Mouse (Mus musculus): ENCODE measurements around the gene Vangl2. TPM values are rescaled to one million over a fixed set of nuclear protein-coding genes. Genes with fewer than 3 reads are reported as not detected.

Gene Vangl2
- polyA plus RNA-seq, 1 experiment from 2014 or later, result 2.3 TPM

DNA sequence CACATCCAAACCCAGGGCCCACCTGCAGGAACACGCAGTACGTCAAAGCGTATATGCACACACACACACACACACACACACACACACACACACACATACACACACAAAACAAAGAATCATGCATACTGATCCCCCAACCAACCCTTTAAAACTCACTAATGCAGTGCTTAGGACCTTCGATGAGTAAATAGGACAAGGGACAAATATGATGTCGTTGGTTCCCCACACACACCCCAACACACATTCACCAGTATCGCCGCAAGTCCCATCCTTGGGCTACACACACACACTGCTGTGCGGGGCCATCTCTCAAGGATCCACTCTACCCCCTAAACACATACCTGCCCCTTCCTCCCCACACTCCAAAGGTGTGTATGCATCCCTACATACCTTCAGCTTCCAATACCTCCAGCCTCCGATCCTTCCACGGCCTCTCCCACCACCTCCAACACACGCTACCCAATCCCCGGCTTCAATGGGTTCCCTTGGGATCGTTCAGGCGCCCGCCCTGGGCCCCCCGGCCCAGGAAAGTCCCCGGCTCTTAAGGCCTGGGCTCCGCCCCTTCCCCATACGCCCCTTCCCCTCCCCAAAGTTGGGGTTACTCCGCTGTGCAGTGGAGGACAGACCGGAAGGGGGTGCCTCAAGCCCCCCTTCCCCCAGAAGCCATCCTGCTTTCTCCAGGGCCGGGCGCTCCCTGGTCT is 1.9 kb downstream of the Vangl2 start:
- Histone ChIP-seq H3K9ac (peak overlapping the region; percentile 66), H3K9me3 (replicated peaks) (no peaks in the 10 kb centered on the region), H3K36me3 (no peaks in the 10 kb centered on the region), H3K4me3 (peak overlapping the region; percentile 68), H3K27ac (no peak overlapping the region; the same call in 1 of the 2 replicates), H3K27me3 (replicated peaks) (peaks cover 19% of the 10 kb centered on the region), H3K4me1 (peaks cover 19% of the 10 kb centered on the region), H3K4me2 (peak overlapping the region; percentile 90)
- WGBS (ENCODE audit: insufficient replicate concordance), result 10% methylated on average over 23 of the region's 23 CpGs
- ATAC-seq, result peak; percentile 43

DNA sequence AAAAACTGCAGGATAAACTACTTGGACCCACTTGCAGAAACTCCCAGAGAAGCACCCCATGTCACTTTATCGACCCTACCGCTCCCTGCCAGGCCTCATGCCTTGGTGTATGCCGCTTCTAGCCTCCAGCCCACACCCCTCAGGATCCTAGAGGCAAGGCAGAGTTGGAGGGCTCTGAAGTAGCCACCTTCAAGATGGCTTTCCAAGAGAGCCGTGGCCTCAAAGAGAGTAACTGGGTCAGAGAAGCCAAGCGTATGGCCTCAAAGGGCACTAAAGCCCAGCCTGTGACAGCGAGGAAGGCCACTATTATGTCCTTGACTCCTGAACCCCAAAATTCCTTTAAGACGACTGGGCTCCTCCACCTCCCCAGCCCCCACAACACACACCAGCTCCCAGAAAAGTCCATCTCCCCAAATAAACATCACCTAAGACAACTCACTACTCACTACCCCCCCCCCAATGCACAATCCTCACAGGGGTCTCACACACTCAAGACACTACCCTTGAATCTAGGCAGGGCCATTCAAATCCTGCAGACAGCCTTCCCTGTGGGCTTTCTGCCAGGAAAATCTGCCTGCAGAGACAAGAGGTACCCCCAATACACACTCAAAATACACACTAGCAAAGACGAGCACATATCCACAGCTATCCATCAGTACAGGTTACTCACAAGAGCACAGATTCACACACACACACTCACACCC is 2.9 kb downstream of the Vangl2 start:
- H3K9ac ChIP-seq, result no peak overlapping the region
- H3K9me3 ChIP-seq (replicated peaks), result no peaks in the 10 kb centered on the region
- no peak overlapping the region for H3K4me3 ChIP-seq

DNA sequence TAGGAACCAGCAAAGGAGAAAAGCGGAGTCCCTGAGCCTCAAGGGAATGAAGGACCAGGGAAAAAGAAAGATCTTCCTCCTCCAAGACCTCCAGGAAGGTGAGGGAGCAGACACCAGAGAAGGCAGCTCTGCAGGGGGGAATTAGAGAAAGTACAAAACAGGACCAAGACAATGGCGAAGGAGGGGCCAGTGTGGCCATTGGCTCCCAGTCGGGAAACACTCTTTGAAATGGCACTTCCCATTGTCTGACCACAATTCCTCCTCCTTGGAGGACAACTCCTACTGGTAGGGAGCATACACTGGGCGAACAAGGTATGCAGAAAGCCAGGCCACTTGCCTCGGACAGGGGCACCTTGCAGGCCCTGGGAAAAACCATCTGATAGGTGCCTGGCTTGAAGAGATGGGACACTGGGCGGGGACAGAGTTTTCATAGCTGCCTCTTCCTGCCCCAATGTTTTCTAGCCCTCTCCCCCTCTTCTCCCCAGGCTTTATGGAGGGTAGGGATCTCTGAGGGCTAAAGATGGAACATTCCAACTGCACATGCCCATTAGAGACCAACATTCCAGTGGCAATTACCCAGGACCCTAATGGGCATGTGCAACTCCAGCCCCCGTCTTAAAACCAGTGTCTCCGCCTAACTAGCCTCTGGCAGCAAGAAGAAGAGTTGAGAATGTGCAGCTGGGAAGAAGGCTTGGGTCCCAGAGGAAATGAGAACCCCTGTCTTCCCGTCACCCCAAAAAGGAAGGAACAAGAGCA is 3.9 kb downstream of the Vangl2 start:
- no peak for ATAC-seq
- Histone ChIP-seq H3K9ac (no peak overlapping the region), H3K4me1 (peaks cover 19% of the 10 kb centered on the region), H3K27ac (no peak overlapping the region), H3K9me3 (replicated peaks) (no peaks in the 10 kb centered on the region), H3K4me3 (no peak overlapping the region), H3K27me3 (replicated peaks) (peaks cover 19% of the 10 kb centered on the region), H3K36me3 (no peaks in the 10 kb centered on the region), H3K4me2 (no peak overlapping the region)
- 53% methylated on average over 9 of the region's 9 CpGs for WGBS (ENCODE audit: insufficient replicate concordance)

More for the DNA sequence above, 2.9 kb downstream of the Vangl2 start:
- Histone ChIP-seq H3K27ac (no peak overlapping the region), H3K4me2 (0 out of 2 replicates have a peak overlapping the region, but pooled peaks have one; percentile 90), H3K27me3 (replicated peaks) (peaks cover 19% of the 10 kb centered on the region), H3K36me3 (no peaks in the 10 kb centered on the region), H3K4me1 (peaks cover 19% of the 10 kb centered on the region)
- WGBS (ENCODE audit: insufficient replicate concordance), result 65% methylated on average over 8 of the region's 8 CpGs
- no peak for ATAC-seq

DNA sequence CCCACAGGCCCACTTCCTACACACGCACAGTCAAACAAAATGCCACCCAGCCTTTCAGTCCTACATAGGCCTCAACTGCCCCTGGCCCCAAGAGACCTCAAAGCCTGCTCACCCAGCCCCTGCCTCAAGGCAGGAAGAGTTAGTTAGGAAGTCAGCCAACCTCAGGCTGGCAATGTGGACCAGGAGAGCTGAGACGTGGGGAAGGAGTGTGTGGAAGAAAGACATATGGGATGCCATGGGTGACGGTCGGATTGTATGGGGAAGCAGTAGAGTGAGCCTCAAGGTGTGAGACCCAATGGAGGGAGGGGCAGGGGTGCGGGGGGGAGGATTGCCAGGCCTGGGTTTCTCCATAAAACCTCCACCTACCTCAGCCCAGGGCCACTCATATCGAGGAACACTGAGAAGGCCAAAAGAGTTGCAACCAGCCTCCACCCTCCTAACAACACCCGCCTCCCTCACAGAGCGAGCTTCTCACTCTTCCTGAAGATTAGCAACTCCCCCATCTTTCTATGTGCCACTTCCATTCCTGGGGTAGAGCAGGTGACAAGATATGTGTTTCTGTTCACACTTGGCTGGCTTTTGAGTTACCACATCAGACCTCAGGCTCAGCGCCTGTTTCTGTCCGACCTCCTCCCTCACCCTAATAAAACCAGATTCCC is 8.3 kb downstream of the Vangl2 start:
- WGBS (ENCODE audit: insufficient replicate concordance), result 70% methylated on average over 10 of the region's 10 CpGs
- Histone ChIP-seq H3K27me3 (replicated peaks) (no peaks in the 10 kb centered on the region), H3K4me1 (peaks cover 6% of the 10 kb centered on the region), H3K9me3 (replicated peaks) (no peaks in the 10 kb centered on the region), H3K4me2 (no peak overlapping the region), H3K9ac (no peak overlapping the region), H3K27ac (no peak overlapping the region), H3K36me3 (no peaks in the 10 kb centered on the region), H3K4me3 (no peak overlapping the region)
- no peak for ATAC-seq

DNA sequence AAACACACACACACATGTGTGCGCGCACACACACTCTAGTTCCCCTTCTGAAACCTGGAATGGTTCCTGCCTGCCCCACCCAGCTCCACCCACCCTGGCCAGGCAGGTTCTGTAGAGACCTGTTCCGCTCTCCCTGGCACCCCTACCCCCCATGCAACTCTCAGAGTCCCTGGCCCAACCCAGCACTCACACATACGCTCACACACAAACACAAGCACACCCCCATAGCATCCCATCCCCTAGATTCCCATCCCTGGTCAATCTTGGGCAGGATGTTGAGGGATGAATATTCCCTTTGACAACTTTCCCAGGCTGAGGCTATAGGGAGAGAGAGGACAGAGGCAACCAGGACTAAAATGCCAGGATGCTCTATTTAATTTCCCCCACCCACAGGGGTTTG is 8.9 kb downstream of the Vangl2 start:
- Histone ChIP-seq H3K27me3 (replicated peaks) (no peaks in the 10 kb centered on the region), H3K4me2 (no peak overlapping the region), H3K36me3 (no peaks in the 10 kb centered on the region), H3K9me3 (replicated peaks) (no peaks in the 10 kb centered on the region), H3K4me3 (no peak overlapping the region), H3K4me1 (peaks cover 3% of the 10 kb centered on the region; the same call in 1 of the 2 replicates), H3K9ac (no peak overlapping the region), H3K27ac (no peak overlapping the region)
- ATAC-seq, result no peak
- 76% methylated on average over 4 of the region's 4 CpGs for WGBS (ENCODE audit: insufficient replicate concordance)

DNA sequence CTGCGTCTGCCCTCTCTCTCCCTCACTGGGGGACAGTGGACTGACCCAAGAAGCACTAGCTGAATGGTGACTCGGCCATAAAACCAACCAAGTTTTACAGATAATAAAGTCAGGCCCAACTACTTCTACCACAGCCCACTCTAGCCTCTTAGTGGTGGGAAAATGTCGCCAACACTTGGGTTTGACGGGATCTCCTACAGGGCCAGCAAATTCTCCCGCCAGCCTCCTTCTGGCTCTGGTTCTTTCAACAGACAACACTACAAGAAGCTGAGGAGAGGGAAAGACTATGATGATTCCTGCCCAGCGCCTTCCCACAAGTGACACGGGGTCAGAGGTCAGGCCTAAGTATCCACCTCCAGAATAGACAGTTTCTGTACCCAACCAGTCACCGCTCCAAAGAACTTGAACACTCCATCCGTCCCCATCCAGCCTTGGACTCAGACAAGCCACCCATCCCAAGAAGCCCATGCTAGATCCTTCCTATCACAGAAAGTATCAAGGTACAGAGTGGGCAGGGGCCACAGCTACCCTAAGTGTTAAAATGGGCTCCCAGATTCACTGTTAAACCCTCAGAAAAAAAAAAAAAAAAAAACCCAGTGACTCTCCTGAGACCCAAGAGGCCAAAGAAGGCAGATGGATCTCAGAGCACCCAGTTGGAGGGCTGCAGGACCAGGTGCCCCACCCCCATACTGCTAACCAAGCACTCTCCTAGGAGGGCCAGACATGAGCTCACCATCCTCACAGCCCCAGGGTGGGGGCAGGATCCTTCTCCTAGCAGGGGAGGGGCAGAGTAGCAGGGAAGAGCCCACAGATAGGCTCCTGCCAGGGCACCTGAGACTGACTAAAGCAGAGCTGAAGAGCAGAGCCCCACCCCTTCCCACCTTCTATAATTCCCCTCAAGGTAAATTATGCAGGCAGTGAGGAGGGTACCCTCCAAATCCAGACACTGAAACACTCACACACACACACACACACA is 9.6 kb downstream of the Vangl2 start:
- Histone ChIP-seq H3K36me3 (no peaks in the 10 kb centered on the region), H3K4me1 (no peaks in the 10 kb centered on the region; the same call in 1 of the 2 replicates), H3K9ac (no peak overlapping the region), H3K4me2 (no peak overlapping the region), H3K9me3 (replicated peaks) (no peaks in the 10 kb centered on the region), H3K27me3 (replicated peaks) (no peaks in the 10 kb centered on the region), H3K27ac (no peak overlapping the region), H3K4me3 (no peak overlapping the region)
- ATAC-seq, result no peak
- 71% methylated on average over 9 of the region's 9 CpGs for WGBS (ENCODE audit: insufficient replicate concordance)

DNA sequence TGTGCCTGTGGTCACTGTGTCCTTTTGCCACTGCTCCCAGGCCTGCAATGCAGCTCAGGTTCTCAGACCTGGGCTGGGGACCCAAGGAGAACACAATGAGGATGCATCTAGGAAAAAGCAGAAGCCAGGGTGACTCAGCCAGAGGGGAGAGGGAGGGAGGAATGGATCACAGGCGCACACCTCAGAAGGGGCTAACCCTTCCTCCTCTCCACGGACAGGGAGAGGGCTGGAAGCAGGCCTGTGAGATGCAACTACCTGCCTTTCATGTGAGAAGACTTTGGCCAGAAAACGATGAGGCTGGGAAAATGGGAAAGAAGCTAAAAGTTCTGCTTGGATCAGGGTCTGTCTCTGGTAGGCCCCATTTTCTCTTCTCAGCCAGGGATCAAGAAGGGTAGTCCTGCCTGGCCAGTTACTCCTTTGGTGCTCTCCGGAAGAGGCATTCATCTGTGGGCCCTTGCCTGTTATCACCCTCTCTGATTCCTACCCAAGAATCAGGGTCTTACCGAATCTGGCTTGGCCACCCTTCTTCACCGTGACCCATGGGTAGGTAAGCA is 10.7 kb downstream of the Vangl2 start:
- Histone ChIP-seq H3K4me2 (no peak overlapping the region), H3K4me3 (no peak overlapping the region), H3K27ac (no peak overlapping the region), H3K9ac (no peak overlapping the region), H3K36me3 (no peaks in the 10 kb centered on the region), H3K4me1 (no peaks in the 10 kb centered on the region; the same call in 1 of the 2 replicates), H3K9me3 (replicated peaks) (no peaks in the 10 kb centered on the region), H3K27me3 (replicated peaks) (no peaks in the 10 kb centered on the region)
- 68% methylated on average over 6 of the region's 6 CpGs for WGBS (ENCODE audit: insufficient replicate concordance)
- no peak for ATAC-seq

DNA sequence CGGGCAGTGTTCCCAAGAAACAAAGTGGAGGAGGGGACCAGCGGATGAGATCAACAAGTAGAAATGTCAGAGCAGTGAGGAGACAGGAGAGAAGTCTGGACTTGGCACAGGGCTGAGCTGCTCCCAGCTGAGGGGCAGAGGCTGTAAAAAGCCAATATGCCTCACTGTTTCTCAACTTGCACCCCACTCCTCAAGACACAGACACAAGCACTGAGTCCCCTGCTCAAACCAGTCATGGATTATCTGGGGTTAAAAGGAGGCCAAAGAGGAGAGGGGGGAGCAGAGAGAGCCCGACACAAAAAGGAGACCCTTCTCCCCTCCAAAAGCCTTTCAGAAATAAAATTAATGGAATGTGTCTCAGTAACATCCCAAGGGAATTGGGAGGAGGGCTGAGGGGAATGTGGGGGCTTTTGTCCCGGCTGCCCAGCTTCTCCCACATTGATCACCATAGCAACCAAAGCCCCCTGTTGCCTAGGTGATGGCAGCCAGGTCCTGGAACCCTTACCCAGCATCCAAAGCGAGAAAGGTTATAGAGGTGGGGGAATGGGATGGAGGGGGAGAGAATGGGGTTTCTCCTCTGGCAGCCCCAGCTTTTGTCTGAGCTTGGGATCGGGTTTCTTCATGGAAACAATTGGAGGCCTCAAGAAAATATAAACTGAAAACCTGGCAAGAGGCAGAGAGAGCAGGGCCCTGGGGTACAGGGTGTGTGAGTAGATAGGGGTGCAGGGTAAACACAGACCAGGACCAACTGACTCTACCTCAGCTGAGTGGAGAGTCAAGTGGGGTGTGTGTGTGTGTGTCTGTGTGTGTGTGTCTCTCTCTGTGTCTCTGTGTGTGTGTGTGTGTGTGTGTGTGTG is 11.4 kb downstream of the Vangl2 start:
- Histone ChIP-seq H3K27me3 (replicated peaks) (no peaks in the 10 kb centered on the region), H3K27ac (no peak overlapping the region), H3K4me2 (no peak overlapping the region), H3K9ac (no peak overlapping the region), H3K4me3 (no peak overlapping the region), H3K36me3 (no peaks in the 10 kb centered on the region), H3K4me1 (no peaks in the 10 kb centered on the region; the same call in 1 of the 2 replicates), H3K9me3 (replicated peaks) (no peaks in the 10 kb centered on the region)
- no peak for ATAC-seq
- 60% methylated on average over 6 of the region's 6 CpGs for WGBS (ENCODE audit: insufficient replicate concordance)

DNA sequence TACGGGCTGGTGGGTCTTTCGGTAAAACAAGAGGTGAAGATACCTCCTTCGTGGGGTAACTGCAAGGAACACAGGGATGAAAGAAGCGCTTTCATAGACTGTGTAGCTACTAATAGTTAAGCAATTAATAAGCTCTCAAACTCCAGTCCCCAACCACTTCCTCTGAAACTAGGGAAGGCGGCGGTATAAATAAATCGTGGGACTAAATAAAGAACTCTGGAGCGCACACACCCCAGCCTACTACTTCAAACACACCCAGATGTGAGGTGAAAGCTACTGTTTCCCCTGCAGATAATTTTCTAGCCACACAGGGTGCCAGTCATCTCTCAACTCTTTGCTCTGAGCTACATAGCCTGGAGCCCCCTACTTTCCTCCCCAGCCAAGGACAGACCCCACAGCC is 12.2 kb downstream of the Vangl2 start:
- Histone ChIP-seq H3K4me1 (no peaks in the 10 kb centered on the region; the same call in 1 of the 2 replicates), H3K4me3 (no peak overlapping the region), H3K9me3 (replicated peaks) (no peaks in the 10 kb centered on the region), H3K27me3 (replicated peaks) (no peaks in the 10 kb centered on the region), H3K36me3 (no peaks in the 10 kb centered on the region), H3K9ac (no peak overlapping the region), H3K27ac (no peak overlapping the region), H3K4me2 (no peak overlapping the region)
- ATAC-seq, result no peak
- WGBS (ENCODE audit: insufficient replicate concordance), result 67% methylated on average over 8 of the region's 8 CpGs

DNA sequence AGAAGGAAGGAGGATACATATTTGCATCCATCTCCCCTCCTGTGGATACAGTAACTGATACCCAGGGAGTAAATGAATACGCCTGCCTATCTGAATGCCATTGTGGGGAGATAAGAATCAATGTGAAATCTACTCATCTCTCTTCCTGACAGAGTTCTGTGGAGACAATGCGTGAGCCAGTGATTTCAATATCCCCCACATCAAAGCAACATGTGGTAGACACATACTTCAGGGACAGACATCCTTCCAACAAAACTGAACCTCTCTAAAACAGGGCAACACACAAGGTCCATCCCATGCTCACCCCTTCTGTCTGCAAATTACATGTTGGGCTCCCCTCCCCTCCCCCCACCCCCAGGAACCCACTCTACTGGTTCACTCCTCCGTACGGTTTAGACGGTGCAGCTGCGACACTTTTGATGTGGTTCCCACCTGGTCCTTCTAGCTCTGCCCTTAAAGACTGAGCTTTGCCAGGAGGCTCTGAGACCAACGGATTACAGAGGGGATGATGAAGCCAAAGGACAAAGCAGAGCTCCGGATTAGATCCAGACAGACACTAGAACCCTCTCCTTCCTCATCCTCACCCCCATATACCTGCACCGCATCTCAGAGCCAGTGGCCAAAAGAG is 12.8 kb downstream of the Vangl2 start:
- Histone ChIP-seq H3K4me3 (no peak overlapping the region), H3K9ac (no peak overlapping the region), H3K27ac (no peak overlapping the region), H3K4me2 (no peak overlapping the region), H3K27me3 (replicated peaks) (no peaks in the 10 kb centered on the region), H3K36me3 (no peaks in the 10 kb centered on the region), H3K9me3 (replicated peaks) (no peaks in the 10 kb centered on the region), H3K4me1 (no peaks in the 10 kb centered on the region; the same call in 1 of the 2 replicates)
- ATAC-seq, result no peak
- 67% methylated on average over 9 of the region's 9 CpGs for WGBS (ENCODE audit: insufficient replicate concordance)
